ENCODE assay signal across 13 mouse cellular contexts in genomic region chr4:31426169-31427030, GRCm38 (mm10).
"Had no signal": no experiment of that assay in that cellular context is flagged by ENCODE, and none has a peak within 500 bp of the region (broad histone marks: within the 10 kb centered on the region; RNA-seq: fewer than 3 reads in every experiment).

No protein-coding gene starts in this region.

- H3K4me3 ChIP-seq: layer of hippocampus, adult 2 months; limb, embryonic 13.5 days; liver, embryonic 13.5 days; midbrain, embryonic 13.5 days; myocyte; neural tube, embryonic 15.5 days had no signal

- DNase-seq: kidney, postnatal 10 days; kidney, postnatal 4 days; left cerebral cortex, postnatal 4 days; liver, embryonic 13.5 days; lung, adult 18-20 months; right cerebral cortex, adult 18-20 months; thymus, postnatal 14 days had no signal

- H3K9ac ChIP-seq: limb, embryonic 13.5 days; liver, embryonic 13.5 days; midbrain, embryonic 13.5 days; neural tube, embryonic 15.5 days had no signal

- H3K4me2 ChIP-seq: limb, embryonic 13.5 days; liver, embryonic 13.5 days; midbrain, embryonic 13.5 days; neural tube, embryonic 15.5 days had no signal

- ATAC-seq: midbrain, embryonic 13.5 days had no signal

- H3K27ac ChIP-seq: layer of hippocampus, adult 2 months; limb, embryonic 13.5 days; liver, embryonic 13.5 days; midbrain, embryonic 13.5 days; neural tube, embryonic 15.5 days; stomach, postnatal 0 days had no signal

- H3K36me3 ChIP-seq: limb, embryonic 13.5 days; liver, embryonic 13.5 days; midbrain, embryonic 13.5 days; neural tube, embryonic 15.5 days had no signal

- H3K4me1 ChIP-seq: liver, embryonic 13.5 days; midbrain, embryonic 13.5 days had no signal

- H3K9me3 ChIP-seq: limb, embryonic 13.5 days; liver, embryonic 13.5 days; midbrain, embryonic 13.5 days; neural tube, embryonic 15.5 days had no signal

- H3K27me3 ChIP-seq: limb, embryonic 13.5 days; liver, embryonic 13.5 days; midbrain, embryonic 13.5 days; neural tube, embryonic 15.5 days had no signal
